Mouse (Mus musculus) intestine, embryonic 14.5 days (tissue): Measurements from ENCODE around the gene Atp6v0a1. TPM values are rescaled to one million over a fixed set of nuclear protein-coding genes. Genes with fewer than 3 reads are reported as not detected.
"Not testable (repeated sequence)": the region's sequence is repeated elsewhere in the genome, so short reads cannot be mapped to it uniquely, and the experiment has no call there.

ENCODE experiments used
- ATAC-seq: fragments of 200-750 bp; cut with Nextera tagmentation; replicated peaks from 2 replicates; pipeline ENCODE4 v1.8.0; 2017; ENCODE audit warnings: low read depth, moderate number of reproducible peaks, moderate TSS enrichment, moderate library complexity; ENCODE audit not compliant: low FRiP score, low TSS enrichment
- DNase-seq: peaks from one replicate; pipeline ENCODE4 v3.0.0-alpha.2; 2018; ENCODE audit warnings: low spot score
- H3K27ac ChIP-seq: fragments of 300-500 bp; sonication (generic); 2 replicates; pipeline ENCODE4 v1.5.1; 2014; ENCODE audit warnings: low read depth, mild to moderate bottlenecking, control low read depth
- H3K27me3 ChIP-seq: fragments of 300-500 bp; sonication (generic); replicated peaks from 2 replicates; pipeline ENCODE4 v1.6.1; 2014; ENCODE audit warnings: low read length, control low read depth; ENCODE audit not compliant: control insufficient read depth, insufficient read depth
- H3K36me3 ChIP-seq: fragments of 300-500 bp; sonication (generic); 2 replicates; pipeline ENCODE4 v1.6.1; 2014; ENCODE audit warnings: low read length, control low read depth; ENCODE audit not compliant: control insufficient read depth, insufficient read depth
- H3K4me1 ChIP-seq: fragments of 300-500 bp; sonication (generic); replicated peaks from 2 replicates; pipeline ENCODE4 v1.6.1; 2014; ENCODE audit warnings: low read length, control low read depth, mixed read lengths; ENCODE audit not compliant: control insufficient read depth, insufficient read depth
- H3K4me2 ChIP-seq: fragments of 300-500 bp; sonication (generic); 2 replicates; pipeline ENCODE4 v1.6.1; 2014; ENCODE audit warnings: low read length
- H3K4me3 ChIP-seq: fragments of 300-500 bp; sonication (generic); 2 replicates; pipeline ENCODE4 v1.5.1; 2014; ENCODE audit warnings: low read depth, low read length, control low read depth, mixed read lengths
- H3K9ac ChIP-seq: fragments of 300-500 bp; sonication (generic); 2 replicates; pipeline ENCODE4 v1.6.1; 2014; ENCODE audit warnings: mild to moderate bottlenecking, low read length
- H3K9me3 ChIP-seq: fragments of 300-500 bp; sonication (generic); 2 replicates; pipeline ENCODE4 v1.6.1; 2016; ENCODE audit warnings: low read length, control low read depth; ENCODE audit not compliant: control insufficient read depth
- WGBS: fragments of 180-500 bp; shearing (Covaris S2); extraction: QIAGEN DNeasy Blood & Tissue Kit; methylation state at CpG from one replicate; pipeline ENCODE4 v1.1.7; 2014; 5-methylcytosine and 5-hydroxymethylcytosine counted together
- polyA plus RNA-seq: library from polyadenylated mRNA; unstranded; fragments of >200 nt; fragmentation: Nextera tagmentation; extraction: Ambion mirVana; gene quantifications from 2 replicates; pipeline ENCODE4 v1.2.1, GENCODE M21; 2014

Atp6v0a1 gene
- polyA plus RNA-seq, 1 experiment from 2014 or later, result 30.6 TPM

DNA sequence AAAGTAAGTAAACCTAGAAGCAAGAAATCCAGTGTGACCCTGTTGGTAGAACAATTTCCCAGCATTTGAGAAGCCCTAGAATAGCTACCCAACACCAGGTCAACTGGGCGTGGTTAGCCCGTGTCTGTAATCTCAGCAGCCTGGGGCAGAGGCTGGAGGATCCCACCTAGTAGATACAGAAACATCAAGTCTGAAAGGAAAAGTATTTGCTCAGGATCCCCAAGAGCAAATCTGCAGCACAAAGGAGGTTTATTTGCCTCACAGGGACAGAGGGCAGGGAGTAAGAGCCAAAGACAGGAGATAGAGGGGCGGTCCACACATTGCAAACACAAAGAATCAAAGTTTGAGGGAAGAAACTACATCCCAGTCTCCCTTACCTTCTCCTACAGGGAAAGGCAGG lies 10.0 kb upstream of the Atp6v0a1 start:
- no peak overlapping the region for H3K9ac ChIP-seq
- H3K4me3 ChIP-seq, result no peak overlapping the region
- H3K4me1 ChIP-seq, result no peaks in the 10 kb centered on the region
- DNase-seq (no peak), ATAC-seq (no peak)
- H3K36me3 ChIP-seq, result no peaks in the 10 kb centered on the region
- H3K27ac ChIP-seq, result no peak overlapping the region
- no peaks in the 10 kb centered on the region for H3K9me3 ChIP-seq
- H3K27me3 ChIP-seq, result no peaks in the 10 kb centered on the region
- 62% methylated on average over 3 of the region's 3 CpGs for WGBS
- no peak overlapping the region for H3K4me2 ChIP-seq

DNA sequence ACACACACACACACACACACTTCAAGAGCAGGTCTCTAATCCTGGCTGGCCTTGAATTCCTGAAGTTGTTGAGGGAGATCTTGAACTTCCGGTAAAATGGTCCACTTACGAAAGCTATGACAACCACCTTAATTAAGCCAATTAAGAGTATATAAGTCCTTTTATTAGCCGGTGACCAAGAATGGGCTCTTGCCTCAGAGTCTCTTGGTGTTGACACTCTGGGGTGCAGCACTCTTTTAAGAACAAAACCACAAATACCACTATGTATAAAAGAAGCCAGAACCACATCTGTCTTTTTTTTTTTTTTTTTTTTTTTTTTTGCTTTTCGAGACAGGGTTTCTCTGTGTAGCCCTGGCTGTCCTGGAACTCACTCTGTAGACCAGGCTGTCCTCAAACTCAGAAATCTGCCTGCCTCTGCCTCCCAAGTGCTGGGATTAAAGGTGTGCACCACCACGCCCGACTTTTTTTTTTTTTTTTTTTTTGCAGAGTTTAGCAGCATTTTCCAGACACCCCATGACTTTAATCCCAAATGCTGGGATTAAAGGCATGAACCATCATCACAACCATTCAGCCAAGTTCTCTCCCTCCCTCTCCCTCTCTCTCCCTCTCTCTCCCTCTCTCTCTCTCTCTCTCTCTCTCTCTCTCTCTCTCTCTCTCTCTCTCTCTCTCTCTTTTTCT lies 7.2 kb upstream of the Atp6v0a1 start:
- not testable (repeated sequence) for H3K27ac ChIP-seq
- 86% methylated on average over 4 of the region's 6 CpGs for WGBS

DNA sequence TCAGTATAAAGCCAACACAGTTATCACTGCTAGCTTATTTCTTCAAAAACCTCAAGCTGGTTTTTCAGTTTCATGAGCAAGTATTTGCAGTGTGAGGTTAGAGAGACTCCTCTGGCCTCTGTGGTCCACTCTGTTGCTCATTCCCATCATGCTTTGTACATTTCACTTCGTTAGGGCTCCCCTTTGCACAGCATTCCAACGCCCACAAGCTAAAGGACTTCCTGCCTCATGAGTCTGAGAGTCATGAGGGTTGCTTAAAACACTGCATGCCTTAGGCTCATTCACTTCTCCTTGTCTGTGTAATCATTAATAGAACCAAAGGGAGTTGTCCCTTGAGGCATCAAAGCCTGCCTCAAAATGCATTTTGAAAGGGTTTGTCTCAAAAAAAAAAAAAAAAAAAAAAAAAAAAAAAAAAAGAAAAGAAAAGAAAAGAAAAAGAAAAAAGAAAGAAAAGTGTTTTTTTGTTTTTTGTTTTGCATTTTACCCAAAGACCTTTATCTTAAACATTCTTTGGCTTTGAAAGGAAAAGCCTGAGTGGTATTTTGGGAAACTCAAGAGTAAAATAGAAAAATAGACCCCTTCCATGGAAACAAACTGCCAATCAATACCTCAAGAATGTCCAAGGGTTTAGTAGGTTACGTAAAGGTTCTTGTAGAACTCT lies 6.1 kb upstream of the Atp6v0a1 start:
- H3K9ac ChIP-seq, result no peak overlapping the region
- H3K27ac ChIP-seq, result no peak overlapping the region
- no peak overlapping the region for H3K4me2 ChIP-seq
- no peaks in the 10 kb centered on the region for H3K4me1 ChIP-seq
- no peaks in the 10 kb centered on the region for H3K27me3 ChIP-seq
- no peak for DNase-seq
- no peak for ATAC-seq
- H3K4me3 ChIP-seq, result no peak overlapping the region
- no peaks in the 10 kb centered on the region for H3K9me3 ChIP-seq
- H3K36me3 ChIP-seq, result no peaks in the 10 kb centered on the region
- WGBS, result 39% methylated on average over 3 of the region's 3 CpGs

More for the DNA sequence above, 7.2 kb upstream of the Atp6v0a1 start:
- not testable (repeated sequence) for H3K36me3 ChIP-seq, H3K9ac ChIP-seq, H3K9me3 ChIP-seq, H3K4me2 ChIP-seq, ATAC-seq, H3K4me1 ChIP-seq, H3K27me3 ChIP-seq, DNase-seq, H3K4me3 ChIP-seq

DNA sequence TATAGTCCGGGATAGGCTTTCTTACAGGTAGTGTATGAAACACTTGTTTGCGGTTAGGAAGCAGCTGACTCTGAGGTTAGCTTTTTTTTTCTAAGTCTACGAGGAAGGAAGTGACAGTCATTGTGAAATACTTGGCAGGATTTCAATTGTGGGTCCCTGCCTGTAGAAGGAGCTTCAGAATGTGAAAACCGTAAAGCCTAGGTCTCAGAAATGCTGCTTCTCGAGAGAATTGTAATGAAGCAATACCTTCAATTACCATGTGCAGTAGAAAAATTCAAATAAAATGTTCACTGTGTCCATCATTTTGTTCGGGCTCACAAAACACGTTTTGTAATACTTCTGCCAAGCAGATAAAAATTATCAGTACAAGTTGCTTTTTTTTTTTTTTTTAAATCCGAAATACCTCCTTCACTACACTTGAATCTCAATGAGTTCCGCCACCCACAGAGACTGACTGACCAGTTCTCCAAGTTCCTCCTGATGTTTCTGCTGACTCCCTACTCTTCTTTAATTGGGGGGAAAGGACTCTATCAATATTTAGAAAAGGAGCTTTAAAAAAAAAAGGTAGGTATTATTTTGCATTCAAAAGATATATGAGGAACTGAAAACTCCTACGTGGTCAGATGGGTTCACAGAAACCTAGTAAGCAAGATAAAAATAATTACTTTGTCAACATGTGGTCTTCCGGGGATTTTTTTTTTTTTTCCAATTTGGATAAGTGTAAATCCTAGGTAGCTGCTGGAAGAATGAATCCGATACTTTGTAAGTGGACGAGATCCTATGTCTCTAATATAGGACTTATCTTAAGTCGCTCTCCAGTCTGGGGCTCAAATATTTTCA lies 826 bp upstream of the Atp6v0a1 start:
- H3K4me3 ChIP-seq, result peak overlapping the region; percentile 74
- peak overlapping the region; percentile 86 for H3K27ac ChIP-seq
- peak overlapping the region; percentile 75 for H3K4me2 ChIP-seq
- 53% methylated on average over 14 of the region's 14 CpGs for WGBS
- DNase-seq (no peak), ATAC-seq (no peak)
- H3K4me1 ChIP-seq, result peaks cover 10% of the 10 kb centered on the region; the same call in 1 of the 2 replicates
- H3K36me3 ChIP-seq, result peaks cover 9% of the 10 kb centered on the region
- H3K9me3 ChIP-seq, result no peaks in the 10 kb centered on the region
- H3K9ac ChIP-seq, result peak overlapping the region; percentile 49
- H3K27me3 ChIP-seq, result no peaks in the 10 kb centered on the region

DNA sequence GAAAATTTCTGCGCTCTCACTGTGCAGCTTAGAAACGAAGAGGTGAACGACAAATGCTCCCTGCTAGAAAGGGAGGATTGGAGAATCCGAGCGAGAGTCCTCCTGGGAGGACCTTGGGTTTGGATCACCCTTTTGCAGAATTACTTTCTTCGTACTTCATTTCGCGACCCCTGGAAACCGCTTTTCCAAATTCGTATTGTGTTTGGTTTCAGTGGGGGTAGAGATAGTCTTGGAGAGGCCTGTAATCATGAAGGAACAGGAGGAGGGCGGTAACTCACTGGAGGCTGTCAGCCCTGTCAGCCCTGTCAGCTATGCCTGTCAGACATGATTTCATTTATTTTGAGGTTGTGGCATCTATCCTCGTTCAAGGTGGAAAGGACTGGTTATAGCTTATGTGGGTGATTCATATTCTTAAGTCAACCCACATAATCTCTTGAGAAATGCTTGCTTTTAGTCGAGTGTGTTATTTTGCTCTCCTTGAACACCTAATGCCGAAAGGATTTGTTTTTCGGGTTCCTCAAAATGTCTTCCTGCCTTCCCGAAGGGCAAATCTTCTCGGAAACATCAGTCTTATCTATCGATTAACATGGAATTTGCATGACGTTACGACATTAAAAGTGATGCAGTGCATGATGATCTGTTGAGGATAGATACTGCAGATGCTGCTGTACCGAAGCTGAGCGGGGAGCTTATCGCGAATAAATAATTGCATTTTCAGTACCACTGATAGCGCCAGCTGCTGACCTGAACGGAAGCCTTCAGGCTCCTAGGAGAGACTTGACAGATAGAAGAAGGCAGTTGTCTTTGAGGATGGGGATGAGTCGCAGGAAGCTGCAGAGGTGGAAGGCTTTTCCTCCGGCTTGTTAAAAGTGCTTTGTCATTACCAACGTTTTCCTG lies 884 bp downstream of the Atp6v0a1 start:
- peak; percentile 61 for DNase-seq
- H3K27ac ChIP-seq, result peak overlapping the region; percentile 47; the same call in 1 of the 2 replicates
- ATAC-seq, result no peak

DNA sequence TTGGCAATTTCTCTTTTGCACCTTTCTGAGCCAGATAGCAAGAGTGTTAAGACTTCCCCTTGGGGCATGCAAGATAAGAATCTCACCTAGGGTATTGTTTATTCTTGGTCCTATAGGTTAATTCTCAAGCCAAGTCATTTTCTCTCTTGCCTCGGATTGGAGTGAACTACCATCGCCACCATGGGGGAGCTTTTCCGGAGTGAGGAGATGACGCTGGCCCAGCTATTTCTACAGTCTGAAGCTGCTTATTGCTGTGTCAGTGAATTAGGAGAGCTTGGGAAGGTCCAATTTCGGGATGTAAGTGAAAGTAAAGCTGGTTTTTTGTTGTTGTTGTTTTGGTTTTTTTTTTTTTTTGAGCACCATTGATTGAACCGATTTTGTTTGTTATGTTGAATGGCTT lies 2.4 kb downstream of the Atp6v0a1 start:
- ATAC-seq, result no peak
- Histone ChIP-seq H3K9ac (no peak overlapping the region), H3K27me3 (no peaks in the 10 kb centered on the region), H3K9me3 (no peaks in the 10 kb centered on the region), H3K36me3 (peaks cover 20% of the 10 kb centered on the region), H3K4me1 (peaks cover 10% of the 10 kb centered on the region; the same call in 1 of the 2 replicates), H3K4me2 (no peak overlapping the region), H3K27ac (no peak overlapping the region), H3K4me3 (no peak overlapping the region)
- no peak for DNase-seq
- 83% methylated on average over 6 of the region's 6 CpGs for WGBS

More for the DNA sequence above, 884 bp downstream of the Atp6v0a1 start:
- H3K4me3 ChIP-seq, result peak overlapping the region; percentile 74
- H3K36me3 ChIP-seq, result peaks cover 20% of the 10 kb centered on the region
- 6% methylated on average over 29 of the region's 29 CpGs for WGBS
- H3K9me3 ChIP-seq, result no peaks in the 10 kb centered on the region
- H3K4me2 ChIP-seq, result peak overlapping the region; percentile 75
- H3K9ac ChIP-seq, result peak overlapping the region; percentile 67
- H3K4me1 ChIP-seq, result peaks cover 10% of the 10 kb centered on the region; the same call in 1 of the 2 replicates
- H3K27me3 ChIP-seq, result no peaks in the 10 kb centered on the region

DNA sequence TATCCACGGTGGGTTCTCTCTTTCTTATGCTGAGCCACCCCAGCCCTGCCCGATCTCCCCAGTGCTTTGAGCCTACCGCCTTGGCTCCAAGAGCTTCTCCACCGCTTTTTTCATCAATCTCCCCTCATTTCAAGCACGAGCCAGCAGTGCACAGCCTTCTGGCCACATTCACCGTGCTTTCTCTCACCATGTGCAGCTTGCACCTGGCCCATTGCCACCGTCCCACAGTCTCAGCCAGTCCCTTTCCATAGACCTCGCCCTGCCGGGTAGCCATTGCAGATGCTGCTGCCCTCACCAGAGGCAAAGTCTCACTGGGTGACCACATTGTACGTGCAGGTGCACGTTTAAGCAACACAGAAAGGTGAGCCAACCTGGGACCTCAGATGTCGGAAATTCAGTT lies 14.1 kb downstream of the Atp6v0a1 start:
- no peak overlapping the region for H3K4me3 ChIP-seq
- no peak overlapping the region for H3K27ac ChIP-seq
- 90% methylated on average over 12 of the region's 12 CpGs for WGBS
- H3K9me3 ChIP-seq, result no peaks in the 10 kb centered on the region
- ATAC-seq (no peak), DNase-seq (no peak)
- no peak overlapping the region for H3K9ac ChIP-seq
- H3K27me3 ChIP-seq, result no peaks in the 10 kb centered on the region
- no peaks in the 10 kb centered on the region for H3K4me1 ChIP-seq
- peaks cover 66% of the 10 kb centered on the region for H3K36me3 ChIP-seq
- no peak overlapping the region for H3K4me2 ChIP-seq

DNA sequence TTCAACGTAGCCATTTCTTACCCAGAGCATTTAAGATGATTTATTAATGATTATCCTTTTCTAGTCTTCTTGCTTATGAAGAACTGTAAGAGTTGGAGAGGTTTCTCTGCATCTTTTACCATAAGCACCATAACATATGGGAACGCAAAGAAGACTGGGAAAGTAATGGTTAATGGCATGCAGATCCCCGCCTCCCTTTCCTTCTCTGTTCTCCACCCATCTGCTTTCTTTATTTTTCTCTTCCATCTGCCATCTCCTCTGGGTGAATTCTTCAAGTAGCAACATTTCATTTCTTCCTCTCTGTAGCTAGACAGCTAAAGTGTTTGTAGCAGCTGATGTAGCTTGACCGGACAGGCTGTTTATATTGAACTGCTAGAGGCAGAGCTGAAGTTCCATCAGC lies 14.7 kb downstream of the Atp6v0a1 start:
- Histone ChIP-seq H3K4me2 (no peak overlapping the region), H3K9ac (no peak overlapping the region), H3K27ac (no peak overlapping the region), H3K9me3 (no peaks in the 10 kb centered on the region), H3K4me1 (no peaks in the 10 kb centered on the region), H3K36me3 (peaks cover 64% of the 10 kb centered on the region), H3K27me3 (no peaks in the 10 kb centered on the region), H3K4me3 (no peak overlapping the region)
- no peak for ATAC-seq
- no peak for DNase-seq
- 78% methylated on average over 4 of the region's 4 CpGs for WGBS
